Mouse (Mus musculus): ENCODE measurements at regions not wholly inside any gene's neighbourhood (a gene's known extent, or its start where the extent isn't known, plus 50 kb on each side); places are given as distances from the start of the nearest gene placed in this dataset.

- no peak for DNase-seq
These were observed 105.1 kb downstream of the Mtx2 start for GRCm38 (mm10) chr2:74930702-74931101.

GRCm38 (mm10) chr2:74933190-74933589 is 107.6 kb downstream of the Mtx2 start:
- peak; percentile 56 for DNase-seq

GRCm38 (mm10) chr2:74933771-74934170 is 108.2 kb downstream of the Mtx2 start:
- no peak for DNase-seq

- no peak for DNase-seq
These were observed 113.1 kb downstream of the Mtx2 start for GRCm38 (mm10) chr2:74938711-74939110.

GRCm38 (mm10) chr2:74941966-74942365 is 116.4 kb downstream of the Mtx2 start:
- no peak for DNase-seq

- DNase-seq: no peak
These were observed 117.1 kb downstream of the Mtx2 start for GRCm38 (mm10) chr2:74942611-74943198.

- no peak for DNase-seq
These were observed 119.7 kb downstream of the Mtx2 start for GRCm38 (mm10) chr2:74945185-74945749.

GRCm38 (mm10) chr2:74951401-74952260 is 126.0 kb downstream of the Mtx2 start:
- no peak for DNase-seq

- DNase-seq: no peak
These were observed 128.5 kb downstream of the Mtx2 start for GRCm38 (mm10) chr2:74954101-74954500.

- DNase-seq: no peak
These were observed 129.9 kb downstream of the Mtx2 start for GRCm38 (mm10) chr2:74955281-74956128.

GRCm38 (mm10) chr2:74956129-74956450 is 130.5 kb downstream of the Mtx2 start:
- DNase-seq: no peak

GRCm38 (mm10) chr2:74956556-74956955 is 131.0 kb downstream of the Mtx2 start:
- no peak for DNase-seq

GRCm38 (mm10) chr2:74959936-74960335 is 134.3 kb downstream of the Mtx2 start:
- no peak for DNase-seq

GRCm38 (mm10) chr2:74962416-74962815 is 136.8 kb downstream of the Mtx2 start:
- no peak for DNase-seq

GRCm38 (mm10) chr2:74964360-74964759 is 138.8 kb downstream of the Mtx2 start:
- peak; percentile 68 for DNase-seq

- no peak for DNase-seq
These were observed 139.4 kb downstream of the Mtx2 start for GRCm38 (mm10) chr2:74964980-74965379.

GRCm38 (mm10) chr2:74965384-74966060 is 139.9 kb downstream of the Mtx2 start:
- DNase-seq: peak; percentile 61

- no peak for DNase-seq
These were observed 145.1 kb downstream of the Mtx2 start for GRCm38 (mm10) chr2:74970611-74971265.

GRCm38 (mm10) chr2:74973386-74973785 is 147.8 kb downstream of the Mtx2 start:
- no peak for DNase-seq

- no peak for DNase-seq
These were observed 149.2 kb downstream of the Mtx2 start for GRCm38 (mm10) chr2:74974595-74975325.

- no peak for DNase-seq
These were observed 151.7 kb downstream of the Mtx2 start for GRCm38 (mm10) chr2:74977348-74977747.

Data from gastrocnemius, postnatal 25 days (tissue).